Comparison of ENCODE assay signal across 9 mouse cellular contexts in the genomic region with DNA sequence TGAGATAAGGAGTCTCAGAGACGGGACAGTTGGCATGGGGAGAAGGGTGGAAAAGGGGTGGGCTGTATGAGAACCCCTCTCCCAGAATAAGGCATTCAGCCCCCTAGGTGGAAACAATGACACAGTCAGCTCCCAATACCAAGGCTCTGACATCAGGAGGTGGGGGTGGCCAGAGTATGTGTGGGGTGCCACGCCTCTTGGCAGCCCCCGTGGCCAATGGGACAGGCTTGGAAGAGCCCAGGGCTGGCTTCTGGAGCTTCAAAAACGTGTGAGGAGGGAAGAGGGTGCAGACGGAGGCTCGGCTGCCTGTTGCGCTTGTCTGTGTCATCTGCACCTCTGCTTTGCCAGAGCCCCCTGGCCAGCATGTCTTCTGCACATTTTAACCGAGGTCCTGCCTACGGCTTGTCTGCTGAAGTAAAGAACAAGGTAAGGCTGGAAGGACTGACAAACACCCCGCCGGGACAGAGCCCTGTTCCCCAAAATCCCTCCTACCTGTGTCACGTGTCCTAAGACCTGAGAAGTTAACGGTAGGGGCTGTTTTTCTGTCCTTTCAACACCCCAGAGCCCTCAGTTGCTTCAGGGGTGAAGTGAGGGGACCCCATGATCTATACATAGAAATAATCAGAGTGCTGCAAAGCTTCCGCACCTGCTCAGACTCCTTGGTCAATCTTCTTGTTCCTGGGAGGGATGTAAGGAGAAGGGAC. TPM values are rescaled to one million over a fixed set of nuclear protein-coding genes. Genes with fewer than 3 reads are reported as not detected.
A peak's percentile ranks its signal among the peaks of the same experiment; 100 is the strongest.
DNase-seq lines count a peak whose midpoint lies in the region; ATAC-seq and TF ChIP-seq lines count a peak whose summit lies in the region.
"Had no signal": no experiment of that assay in that cellular context is flagged by ENCODE, and none has a peak within 500 bp of the region (broad histone marks: within the 10 kb centered on the region; RNA-seq: fewer than 3 reads in every experiment).

Gene Cnn1, plus strand, starts transcription at position 224 of the 704 bp plus-strand sequence.

- intact Hi-C loops in heart, postnatal 25 days (cut with DNase I), result no loop called here

- peaks cover 17% of the 10 kb centered on the region for H3K27me3 ChIP-seq in lung, embryonic 14.5 days (ENCODE audit: insufficient read depth, low read length)

- no peaks in the 10 kb centered on the region for H3K9me3 ChIP-seq in lung, embryonic 14.5 days (ENCODE audit: low read depth, low read length)

- no peaks in the 10 kb centered on the region for H3K36me3 ChIP-seq in lung, embryonic 14.5 days (ENCODE audit: insufficient read depth)

- peak; percentile 58 for ATAC-seq in lung, embryonic 14.5 days (ENCODE audit: insufficient read depth)
- ATAC-seq in inflammation-experienced regulatory T-cells, adult 6 months, result no peak

- H3K4me2 ChIP-seq in lung, embryonic 14.5 days, result peak within 1 kb of the TSS; percentile 45

- H3K27ac ChIP-seq in lung, embryonic 14.5 days (ENCODE audit: low read depth), result peak within 1 kb of the TSS; percentile 28; the same call in 1 of the 2 replicates

- H3K9ac ChIP-seq in lung, embryonic 14.5 days, result peak within 1 kb of the TSS; percentile 30

- H3K4me3 ChIP-seq in lung, embryonic 14.5 days (ENCODE audit: low read depth, low read length), result peak within 1 kb of the TSS; percentile 23

- peak; percentile 66 for DNase-seq in lung, embryonic 14.5 days
- DNase-seq in lung, adult 18-20 months, result no peak
- peak; percentile 29 for DNase-seq in embryo, embryonic 11 days
- peak; percentile 22 for DNase-seq in heart, postnatal 25 days (ENCODE audit: low spot score)
- DNase-seq in lung, postnatal 4 days, result peak; percentile 50 to 71
- DNase-seq in layer of hippocampus, adult 9-11 months, result no peak
- no peak for DNase-seq in frontal cortex, postnatal 14 days (ENCODE audit: low spot score in 2 of 2)

- TF ChIP-seq CTCF in lung, embryonic 14.5 days (IDR thresholded peaks at IDR 0.05; ENCODE audit: low read depth), result no peak

- H3K4me1 ChIP-seq in lung, embryonic 14.5 days (ENCODE audit: insufficient read depth), result no peaks in the 10 kb centered on the region

- 6% methylated on average over 14 of the region's 14 CpGs for WGBS in lung, embryonic 14.5 days

RNA-seq across cellular contexts. Expression of gene Cnn1, which starts in this region (rescaled TPM):
- polyA plus RNA-seq in lung, embryonic 14.5 days (2014; fragmentation: Nextera tagmentation; extraction: Ambion mirVana), result 69.1 and 71.2 TPM in 2 replicates
- total RNA-seq in heart, postnatal 25 days (2021), result 10 to 100 TPM in 1 of 2 experiments, 1 to 10 TPM in 1; 7.6 to 10.4 TPM
- polyA plus RNA-seq in inflammation-experienced regulatory T-cells, adult 6 months (2017; shearing (Covaris generic)), result under 1 TPM; 0.20 to 0.36 (median 0.32) TPM
- total RNA-seq: hematopoietic stem cell, adult 5-6 weeks had no signal

Comparison
In these comparisons a context has a peak if more than half of its experiments do, and no peak if none do; other contexts are left out.
1. RNA of gene Cnn1 (polyA plus RNA-seq): 69.1 to 71.2 TPM in lung, embryonic 14.5 days; 0.20 to 0.36 TPM in inflammation-experienced regulatory T-cells, adult 6 months; every median in the first group is over 10 times any median in the second.
2. DNase-seq: peak in lung, embryonic 14.5 days (single experiment), embryo, embryonic 11 days (single experiment), heart, postnatal 25 days (single experiment) and lung, postnatal 4 days (2 of 2); none in lung, adult 18-20 months (0 of 2), layer of hippocampus, adult 9-11 months (single experiment) and frontal cortex, postnatal 14 days (0 of 2).